Mouse (Mus musculus): Measurements from ENCODE around the gene Tprkb. TPM values are rescaled to one million over a fixed set of nuclear protein-coding genes. Genes with fewer than 3 reads are reported as not detected.
"Not testable (repeated sequence)": the region's sequence is repeated elsewhere in the genome, so short reads cannot be mapped to it uniquely, and the experiment has no call there.

Gene Tprkb
- polyA plus RNA-seq (2014; fragmentation: Nextera tagmentation; extraction: Ambion mirVana) = 21.7 and 22.8 TPM in 2 replicates

DNA sequence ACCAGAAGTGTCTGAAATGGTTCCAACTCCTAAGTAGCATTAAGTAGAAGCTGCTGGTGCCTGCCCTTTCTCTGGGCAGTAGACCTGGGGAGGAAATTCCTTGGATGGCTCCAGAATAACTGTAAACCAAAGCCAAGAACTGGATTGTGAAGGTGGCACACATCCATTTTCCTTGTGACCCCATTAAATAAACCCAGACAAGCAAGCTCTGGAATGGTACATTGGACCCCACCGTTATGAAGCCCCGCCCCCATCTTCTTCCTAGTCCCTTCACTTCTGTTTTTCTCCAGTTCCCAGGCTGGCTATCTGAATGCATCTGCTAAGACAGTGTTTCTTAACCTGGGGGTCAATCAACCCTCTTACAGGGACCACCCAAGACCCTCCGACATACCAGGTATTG, at the start of gene Tprkb:
TSS of gene Tprkb (plus strand) at position 279 of the 400 bp plus-strand sequence.
- peaks cover 7% of the 10 kb centered on the region for H3K4me1 ChIP-seq (ENCODE audit: control insufficient read depth, insufficient read depth, low read length)
- ATAC-seq (replicated peaks; ENCODE audit: insufficient number of reproducible peaks, low FRiP score, low TSS enrichment) = no peak
- no peak within 1 kb of the TSS for H3K27ac ChIP-seq (ENCODE audit: low read depth, low read length)
- H3K36me3 ChIP-seq (ENCODE audit: control insufficient read depth, insufficient read depth, low read length) = no peaks in the 10 kb centered on the region
- 77% methylated on average over 3 of the region's 3 CpGs for WGBS (ENCODE audit: insufficient replicate concordance)
- no peak within 1 kb of the TSS for H3K4me3 ChIP-seq (ENCODE audit: low read depth, low read length)
- no peaks in the 10 kb centered on the region for H3K27me3 ChIP-seq (ENCODE audit: control insufficient read depth, insufficient read depth, low read length)
- H3K9ac ChIP-seq (ENCODE audit: low read depth, low read length) = no peak within 1 kb of the TSS
- no peaks in the 10 kb centered on the region for H3K9me3 ChIP-seq (replicated peaks; ENCODE audit: control insufficient read depth, low read length)
- no peak within 1 kb of the TSS for H3K4me2 ChIP-seq

DNA sequence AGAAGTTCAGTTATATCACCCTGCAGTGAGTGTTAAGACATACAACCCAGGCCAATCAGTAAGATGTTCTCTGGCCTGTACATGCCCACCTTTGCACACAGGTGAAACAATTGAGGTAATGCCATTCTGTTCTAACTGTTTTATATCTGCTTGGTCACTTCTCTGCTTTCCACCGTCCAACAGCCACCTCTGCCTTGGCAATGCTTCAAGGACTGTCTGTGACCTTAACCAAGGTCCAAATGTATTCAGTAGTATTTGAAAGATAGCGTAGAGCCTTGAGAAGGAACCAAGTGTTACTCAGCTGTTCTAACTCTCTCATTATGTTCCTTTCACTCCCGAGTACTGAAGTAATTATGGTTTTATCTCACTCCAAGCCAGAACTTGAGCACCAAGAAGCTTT, 49.1 kb upstream of the Tprkb start:
- 67% methylated on average over 3 of the region's 3 CpGs for WGBS (ENCODE audit: insufficient replicate concordance)
- H3K4me1 ChIP-seq (ENCODE audit: control insufficient read depth, insufficient read depth, low read length) = no peaks in the 10 kb centered on the region

DNA sequence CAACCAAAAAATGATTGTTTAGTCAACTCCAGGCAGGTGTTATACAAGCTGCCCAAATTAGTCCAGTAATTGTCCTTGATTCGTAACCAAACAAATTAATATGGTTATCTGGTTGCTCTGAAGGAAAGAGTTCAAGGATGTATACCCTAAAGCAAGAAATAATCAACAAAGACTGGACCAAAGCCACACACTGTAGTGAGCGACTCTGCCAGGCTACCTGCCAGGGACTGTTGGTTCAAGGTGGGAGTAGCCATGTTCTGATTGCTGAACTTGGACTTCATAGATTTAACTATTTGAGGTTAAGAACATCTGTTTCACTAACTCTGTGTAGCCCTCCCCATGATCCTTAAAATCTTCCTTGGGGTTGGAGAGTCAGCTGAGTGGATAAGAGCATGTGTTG, 48.5 kb upstream of the Tprkb start:
- no peak overlapping the region for H3K4me3 ChIP-seq (ENCODE audit: low read depth, low read length)
- H3K9ac ChIP-seq (ENCODE audit: low read depth, low read length) = no peak overlapping the region
- no peaks in the 10 kb centered on the region for H3K36me3 ChIP-seq (ENCODE audit: control insufficient read depth, insufficient read depth, low read length)
- ATAC-seq (replicated peaks; ENCODE audit: insufficient number of reproducible peaks, low FRiP score, low TSS enrichment) = no peak
- WGBS (ENCODE audit: insufficient replicate concordance) = 78% methylated on average over 2 of the region's 2 CpGs
- no peaks in the 10 kb centered on the region for H3K4me1 ChIP-seq (ENCODE audit: control insufficient read depth, insufficient read depth, low read length)
- H3K9me3 ChIP-seq (replicated peaks; ENCODE audit: control insufficient read depth, low read length) = no peaks in the 10 kb centered on the region
- no peak overlapping the region for H3K27ac ChIP-seq (ENCODE audit: low read depth, low read length)
- H3K4me2 ChIP-seq = no peak overlapping the region
- H3K27me3 ChIP-seq (ENCODE audit: control insufficient read depth, insufficient read depth, low read length) = no peaks in the 10 kb centered on the region

More for the DNA sequence above, 49.1 kb upstream of the Tprkb start:
- Histone ChIP-seq H3K9me3 (replicated peaks; ENCODE audit: control insufficient read depth, low read length) (no peaks in the 10 kb centered on the region), H3K27me3 (ENCODE audit: control insufficient read depth, insufficient read depth, low read length) (no peaks in the 10 kb centered on the region), H3K9ac (ENCODE audit: low read depth, low read length) (no peak overlapping the region), H3K4me2 (no peak overlapping the region), H3K4me3 (ENCODE audit: low read depth, low read length) (no peak overlapping the region), H3K36me3 (ENCODE audit: control insufficient read depth, insufficient read depth, low read length) (no peaks in the 10 kb centered on the region), H3K27ac (ENCODE audit: low read depth, low read length) (no peak overlapping the region)
- ATAC-seq (replicated peaks; ENCODE audit: insufficient number of reproducible peaks, low FRiP score, low TSS enrichment) = no peak

DNA sequence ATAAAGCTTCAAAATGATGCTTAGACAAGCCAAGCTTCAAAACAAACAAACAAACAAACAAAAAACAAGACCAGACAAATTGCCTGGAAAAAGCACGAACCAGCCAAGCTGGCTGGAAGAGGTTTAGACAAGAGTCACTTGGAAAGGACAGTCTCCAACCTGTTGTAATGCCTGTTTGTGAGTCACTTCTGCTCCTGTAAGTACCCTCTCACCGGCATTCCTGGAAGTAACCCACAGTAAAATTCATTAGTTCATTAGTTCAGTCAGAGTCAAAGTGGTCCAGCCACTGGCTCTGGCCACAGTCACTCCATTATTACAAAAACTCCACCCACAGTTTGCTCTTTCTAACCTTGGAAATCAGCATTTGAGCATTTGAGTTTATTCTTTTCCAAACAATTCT, 47.8 kb upstream of the Tprkb start:
- Histone ChIP-seq H3K9me3 (replicated peaks; ENCODE audit: control insufficient read depth, low read length) (no peaks in the 10 kb centered on the region), H3K4me2 (no peak overlapping the region), H3K27me3 (ENCODE audit: control insufficient read depth, insufficient read depth, low read length) (no peaks in the 10 kb centered on the region), H3K36me3 (ENCODE audit: control insufficient read depth, insufficient read depth, low read length) (no peaks in the 10 kb centered on the region), H3K9ac (ENCODE audit: low read depth, low read length) (no peak overlapping the region), H3K4me3 (ENCODE audit: low read depth, low read length) (no peak overlapping the region), H3K4me1 (ENCODE audit: control insufficient read depth, insufficient read depth, low read length) (no peaks in the 10 kb centered on the region), H3K27ac (ENCODE audit: low read depth, low read length) (no peak overlapping the region)
- 80% methylated on average over 2 of the region's 2 CpGs for WGBS (ENCODE audit: insufficient replicate concordance)
- no peak for ATAC-seq (replicated peaks; ENCODE audit: insufficient number of reproducible peaks, low FRiP score, low TSS enrichment)

DNA sequence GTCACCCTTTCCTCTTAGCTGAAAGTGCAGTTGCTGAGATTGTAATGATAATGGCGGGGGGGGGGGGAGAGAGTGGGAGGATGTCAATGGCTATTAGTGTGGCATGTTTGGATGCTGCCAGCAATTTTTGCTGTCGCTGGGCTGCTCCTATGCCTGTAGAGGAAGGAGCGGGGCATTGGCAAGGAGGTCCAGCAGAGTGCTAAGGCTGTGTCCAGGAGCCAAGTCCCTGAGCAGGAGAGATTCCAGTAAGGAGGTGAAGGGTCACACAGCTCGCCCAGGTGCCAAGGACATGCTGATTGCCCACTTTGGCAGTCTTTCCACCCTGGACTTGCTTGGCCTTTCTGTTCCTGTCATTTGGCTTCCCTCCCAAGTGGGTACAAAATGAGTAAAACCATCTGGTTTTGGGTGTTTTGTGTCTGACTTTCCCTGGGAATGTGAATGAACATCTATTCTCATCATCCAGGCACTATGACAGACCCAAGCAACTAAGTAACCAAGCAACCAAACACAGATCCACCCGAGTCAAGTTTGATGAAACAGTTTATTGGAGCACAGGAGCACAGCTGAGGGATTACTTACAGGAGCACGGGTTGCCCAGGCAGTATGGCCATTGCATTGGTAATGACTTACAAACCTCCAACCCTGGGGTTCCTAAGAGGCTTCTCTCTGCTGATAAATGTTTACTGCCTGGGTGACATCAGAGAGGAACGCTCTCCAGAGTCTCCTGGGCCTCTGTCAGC, 46.6 kb upstream of the Tprkb start:
- not testable (repeated sequence) for H3K9ac ChIP-seq (ENCODE audit: low read depth, low read length); H3K27ac ChIP-seq (ENCODE audit: low read depth, low read length); H3K36me3 ChIP-seq (ENCODE audit: control insufficient read depth, insufficient read depth, low read length); H3K4me3 ChIP-seq (ENCODE audit: low read depth, low read length); ATAC-seq (replicated peaks; ENCODE audit: insufficient number of reproducible peaks, low FRiP score, low TSS enrichment); H3K9me3 ChIP-seq (replicated peaks; ENCODE audit: control insufficient read depth, low read length); H3K4me1 ChIP-seq (ENCODE audit: control insufficient read depth, insufficient read depth, low read length); H3K27me3 ChIP-seq (ENCODE audit: control insufficient read depth, insufficient read depth, low read length); H3K4me2 ChIP-seq
- 68% methylated on average over 5 of the region's 7 CpGs for WGBS (ENCODE audit: insufficient replicate concordance)

DNA sequence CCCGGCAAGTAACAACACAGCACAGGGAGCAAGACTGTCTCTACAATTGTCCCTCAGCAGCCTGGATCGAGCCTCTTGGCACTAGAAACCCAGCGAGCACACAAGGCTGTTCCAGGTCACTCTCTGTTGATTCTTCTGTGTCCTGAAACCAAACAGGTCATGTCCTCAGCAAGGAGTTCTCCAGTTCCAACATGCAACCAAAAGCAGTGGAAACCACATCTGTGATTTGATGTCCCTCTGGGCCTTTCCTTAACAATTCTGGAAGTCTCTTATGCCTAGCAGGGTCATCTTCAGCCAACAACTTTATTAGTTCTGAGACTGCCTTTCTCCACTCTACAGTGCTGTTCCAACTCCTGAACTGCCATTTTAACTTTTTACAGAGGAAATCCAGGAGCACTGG, 45.5 kb upstream of the Tprkb start:
- H3K9me3 ChIP-seq (replicated peaks; ENCODE audit: control insufficient read depth, low read length); ATAC-seq (replicated peaks; ENCODE audit: insufficient number of reproducible peaks, low FRiP score, low TSS enrichment); H3K9ac ChIP-seq (ENCODE audit: low read depth, low read length); H3K27ac ChIP-seq (ENCODE audit: low read depth, low read length); H3K4me1 ChIP-seq (ENCODE audit: control insufficient read depth, insufficient read depth, low read length); H3K27me3 ChIP-seq (ENCODE audit: control insufficient read depth, insufficient read depth, low read length); H3K4me2 ChIP-seq; H3K36me3 ChIP-seq (ENCODE audit: control insufficient read depth, insufficient read depth, low read length); H3K4me3 ChIP-seq (ENCODE audit: low read depth, low read length): not testable (repeated sequence)
- WGBS (ENCODE audit: insufficient replicate concordance) = 81% methylated on average over 3 of the region's 3 CpGs

DNA sequence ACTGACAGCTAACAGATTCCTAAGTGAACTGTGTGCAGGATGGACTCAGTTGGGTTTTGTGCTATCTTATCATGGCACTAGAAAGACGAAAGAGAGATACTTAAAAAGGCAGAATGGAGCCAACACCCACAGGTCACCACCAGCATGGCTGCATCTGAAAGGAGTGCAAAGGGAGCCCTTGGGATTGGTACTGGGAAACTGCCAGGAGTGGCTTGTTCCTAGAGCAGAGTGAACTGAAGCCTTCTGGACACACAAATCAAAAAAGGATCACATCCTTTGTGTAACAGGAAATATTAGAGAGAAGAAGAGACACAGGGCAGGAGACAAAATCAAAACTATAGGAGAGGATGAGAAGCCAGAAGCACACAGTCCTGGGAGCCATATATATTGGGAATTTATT, 44.7 kb upstream of the Tprkb start:
- H3K4me1 ChIP-seq (ENCODE audit: control insufficient read depth, insufficient read depth, low read length); ATAC-seq (replicated peaks; ENCODE audit: insufficient number of reproducible peaks, low FRiP score, low TSS enrichment); H3K36me3 ChIP-seq (ENCODE audit: control insufficient read depth, insufficient read depth, low read length); H3K9me3 ChIP-seq (replicated peaks; ENCODE audit: control insufficient read depth, low read length); H3K27me3 ChIP-seq (ENCODE audit: control insufficient read depth, insufficient read depth, low read length); H3K27ac ChIP-seq (ENCODE audit: low read depth, low read length); H3K9ac ChIP-seq (ENCODE audit: low read depth, low read length); H3K4me3 ChIP-seq (ENCODE audit: low read depth, low read length); H3K4me2 ChIP-seq: not testable (repeated sequence)
- 45% methylated on average over 1 of the region's 1 CpGs for WGBS (ENCODE audit: insufficient replicate concordance)

DNA sequence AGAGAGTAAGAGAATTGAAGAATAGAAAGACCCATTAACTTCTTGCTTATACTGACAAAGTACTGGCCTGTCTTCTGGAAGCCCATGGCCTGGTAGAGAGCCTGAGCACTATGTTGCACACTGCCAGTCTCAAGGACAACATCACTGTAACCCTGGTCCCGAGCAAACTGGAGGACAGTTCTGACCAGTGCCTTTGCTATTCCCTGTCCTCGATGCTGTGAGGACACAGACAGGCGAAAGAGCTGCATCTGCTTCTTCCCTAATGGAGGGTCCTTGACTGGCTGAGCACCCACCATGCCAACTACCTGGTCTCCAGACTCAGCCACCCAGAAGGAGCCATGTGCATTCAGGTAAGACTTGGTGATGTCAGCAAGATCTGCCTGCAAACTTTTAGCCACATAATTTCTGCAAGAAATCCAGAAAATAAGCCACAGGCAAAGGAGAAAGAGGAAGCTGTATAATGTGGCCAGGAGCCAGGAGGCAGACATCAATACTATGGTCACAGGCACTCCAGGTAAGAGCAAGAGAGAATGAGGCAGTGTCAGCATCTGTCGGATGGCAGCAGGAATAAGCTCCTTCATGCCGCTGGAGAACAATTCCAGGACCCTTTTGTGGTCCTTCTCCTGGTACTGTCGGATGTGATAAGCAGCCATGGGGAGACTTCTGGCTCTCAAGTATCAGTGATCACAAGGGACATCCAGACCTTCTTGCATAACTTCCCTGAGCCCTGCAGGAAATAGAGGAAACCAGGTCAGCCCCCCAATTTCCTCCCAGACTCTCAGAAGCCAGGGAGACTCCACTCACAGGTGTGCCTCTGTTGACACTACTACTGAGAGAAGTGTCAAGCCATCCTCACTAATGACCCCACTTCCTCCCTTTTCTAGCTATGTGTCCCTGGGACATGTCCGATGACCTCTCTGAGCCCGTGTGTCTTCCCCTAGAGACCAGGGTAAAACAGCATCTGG, 43.7 kb upstream of the Tprkb start:
- H3K36me3 ChIP-seq (ENCODE audit: control insufficient read depth, insufficient read depth, low read length) = no peaks in the 10 kb centered on the region
- ATAC-seq (replicated peaks; ENCODE audit: insufficient number of reproducible peaks, low FRiP score, low TSS enrichment) = no peak
- no peak overlapping the region for H3K9ac ChIP-seq (ENCODE audit: low read depth, low read length)
- H3K27me3 ChIP-seq (ENCODE audit: control insufficient read depth, insufficient read depth, low read length) = no peaks in the 10 kb centered on the region
- no peak overlapping the region for H3K4me2 ChIP-seq
- no peaks in the 10 kb centered on the region for H3K4me1 ChIP-seq (ENCODE audit: control insufficient read depth, insufficient read depth, low read length)
- H3K27ac ChIP-seq (ENCODE audit: low read depth, low read length) = no peak overlapping the region
- H3K9me3 ChIP-seq (replicated peaks; ENCODE audit: control insufficient read depth, low read length) = no peaks in the 10 kb centered on the region
- no peak overlapping the region for H3K4me3 ChIP-seq (ENCODE audit: low read depth, low read length)
- 68% methylated on average over 8 of the region's 8 CpGs for WGBS (ENCODE audit: insufficient replicate concordance)

Measured in heart, embryonic 11.5 days (tissue).